Mouse (Mus musculus): ENCODE data around the gene Vcl. TPM values are rescaled to one million over a fixed set of nuclear protein-coding genes. Genes with fewer than 3 reads are reported as not detected.

Gene Vcl
- polyA plus RNA-seq, 1 experiment from 2014 or later = 82.1 TPM

- 16% methylated on average over 8 of the region's 8 CpGs for WGBS
- DNase-seq (ENCODE audit: low spot score) (no peak), ATAC-seq (replicated peaks; ENCODE audit: low FRiP score, low TSS enrichment, low read depth) (no peak)
- H3K27me3 ChIP-seq (replicated peaks; ENCODE audit: control insufficient read depth, insufficient read depth, low read length) = no peaks in the 10 kb centered on the region
- peak overlapping the region; percentile 70 for H3K4me3 ChIP-seq (ENCODE audit: low read depth, low read length)
- peak overlapping the region; percentile 92 for H3K27ac ChIP-seq (ENCODE audit: low read depth)
- no peaks in the 10 kb centered on the region for H3K9me3 ChIP-seq (ENCODE audit: control insufficient read depth, low read length)
- peaks cover 14% of the 10 kb centered on the region for H3K4me1 ChIP-seq (replicated peaks; ENCODE audit: control insufficient read depth, insufficient read depth, low read length)
- peak overlapping the region; percentile 83 for H3K9ac ChIP-seq (ENCODE audit: low read length)
- H3K36me3 ChIP-seq (ENCODE audit: control insufficient read depth, insufficient read depth, low read length) = no peaks in the 10 kb centered on the region
- peak overlapping the region; percentile 83 for H3K4me2 ChIP-seq (ENCODE audit: low read length)
These were observed 1.5 kb downstream of the Vcl start for GRCm38 (mm10) chr14:20930481-20931391.

- Histone ChIP-seq H3K4me1 (replicated peaks; ENCODE audit: control insufficient read depth, insufficient read depth, low read length) (peaks cover 18% of the 10 kb centered on the region), H3K27me3 (replicated peaks; ENCODE audit: control insufficient read depth, insufficient read depth, low read length) (no peaks in the 10 kb centered on the region), H3K9ac (ENCODE audit: low read length) (no peak overlapping the region), H3K4me2 (ENCODE audit: low read length) (no peak overlapping the region), H3K36me3 (ENCODE audit: control insufficient read depth, insufficient read depth, low read length) (no peaks in the 10 kb centered on the region), H3K9me3 (ENCODE audit: control insufficient read depth, low read length) (no peaks in the 10 kb centered on the region), H3K4me3 (ENCODE audit: low read depth, low read length) (no peak overlapping the region), H3K27ac (ENCODE audit: low read depth) (no peak overlapping the region)
- no peak for DNase-seq (ENCODE audit: low spot score)
- no peak for ATAC-seq (replicated peaks; ENCODE audit: low FRiP score, low TSS enrichment, low read depth)
- WGBS = 41% methylated on average over 2 of the region's 2 CpGs
These were observed 9.2 kb downstream of the Vcl start for GRCm38 (mm10) chr14:20938424-20938823.

DNA sequence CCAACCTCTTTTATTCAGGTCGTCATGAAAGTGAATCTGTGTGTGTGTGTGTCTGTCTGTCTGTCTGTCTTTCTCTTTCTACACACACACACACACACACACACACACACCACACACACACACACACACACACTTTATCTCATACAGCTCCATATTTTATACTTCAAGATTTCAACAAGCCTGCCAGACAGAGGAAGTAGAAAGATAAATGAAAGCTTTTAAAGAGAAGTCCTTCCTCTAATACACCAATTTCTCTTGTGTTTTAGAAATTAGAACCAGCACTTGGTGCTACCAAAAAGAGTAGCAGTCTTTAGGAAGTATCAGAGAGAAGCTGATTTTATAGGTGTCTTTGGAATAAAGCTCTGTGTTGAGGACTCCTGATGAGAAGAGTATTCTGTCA, 9.7 kb downstream of the Vcl start:
- ATAC-seq (replicated peaks; ENCODE audit: low FRiP score, low TSS enrichment, low read depth) (no peak), DNase-seq (ENCODE audit: low spot score) (no peak)
- no peaks in the 10 kb centered on the region for H3K36me3 ChIP-seq (ENCODE audit: control insufficient read depth, insufficient read depth, low read length)
- H3K4me3 ChIP-seq (ENCODE audit: low read depth, low read length) = no peak overlapping the region
- H3K4me1 ChIP-seq (replicated peaks; ENCODE audit: control insufficient read depth, insufficient read depth, low read length) = peaks cover 18% of the 10 kb centered on the region
- H3K4me2 ChIP-seq (ENCODE audit: low read length) = no peak overlapping the region
- no peak overlapping the region for H3K9ac ChIP-seq (ENCODE audit: low read length)
- no peaks in the 10 kb centered on the region for H3K27me3 ChIP-seq (replicated peaks; ENCODE audit: control insufficient read depth, insufficient read depth, low read length)
- H3K9me3 ChIP-seq (ENCODE audit: control insufficient read depth, low read length) = no peaks in the 10 kb centered on the region
- H3K27ac ChIP-seq (ENCODE audit: low read depth) = no peak overlapping the region
- 47% methylated on average over 1 of the region's 1 CpGs for WGBS

- no peak overlapping the region for H3K4me2 ChIP-seq (ENCODE audit: low read length)
- no peaks in the 10 kb centered on the region for H3K9me3 ChIP-seq (ENCODE audit: control insufficient read depth, low read length)
- H3K27me3 ChIP-seq (replicated peaks; ENCODE audit: control insufficient read depth, insufficient read depth, low read length) = no peaks in the 10 kb centered on the region
- H3K27ac ChIP-seq (ENCODE audit: low read depth) = no peak overlapping the region
- no peak for ATAC-seq (replicated peaks; ENCODE audit: low FRiP score, low TSS enrichment, low read depth)
- no peak overlapping the region for H3K9ac ChIP-seq (ENCODE audit: low read length)
- H3K4me3 ChIP-seq (ENCODE audit: low read depth, low read length) = no peak overlapping the region
- H3K36me3 ChIP-seq (ENCODE audit: control insufficient read depth, insufficient read depth, low read length) = no peaks in the 10 kb centered on the region
- WGBS = 93% methylated on average over 2 of the region's 2 CpGs
- no peaks in the 10 kb centered on the region; the same call in 1 of the 2 replicates for H3K4me1 ChIP-seq (replicated peaks; ENCODE audit: control insufficient read depth, insufficient read depth, low read length)
- no peak for DNase-seq (ENCODE audit: low spot score)
These were observed 16.1 kb downstream of the Vcl start for GRCm38 (mm10) chr14:20945296-20945695.

GRCm38 (mm10) chr14:20956021-20956420, 26.8 kb downstream of the Vcl start:
- Histone ChIP-seq H3K9me3 (ENCODE audit: control insufficient read depth, low read length) (no peaks in the 10 kb centered on the region), H3K4me1 (replicated peaks; ENCODE audit: control insufficient read depth, insufficient read depth, low read length) (no peaks in the 10 kb centered on the region), H3K36me3 (ENCODE audit: control insufficient read depth, insufficient read depth, low read length) (no peaks in the 10 kb centered on the region), H3K27me3 (replicated peaks; ENCODE audit: control insufficient read depth, insufficient read depth, low read length) (no peaks in the 10 kb centered on the region), H3K4me2 (ENCODE audit: low read length) (no peak overlapping the region), H3K4me3 (ENCODE audit: low read depth, low read length) (no peak overlapping the region), H3K27ac (ENCODE audit: low read depth) (no peak overlapping the region), H3K9ac (ENCODE audit: low read length) (no peak overlapping the region)
- DNase-seq (ENCODE audit: low spot score) = no peak
- ATAC-seq (replicated peaks; ENCODE audit: low FRiP score, low TSS enrichment, low read depth) = no peak

GRCm38 (mm10) chr14:20958971-20959370, 29.8 kb downstream of the Vcl start:
- DNase-seq (ENCODE audit: low spot score) (no peak), ATAC-seq (replicated peaks; ENCODE audit: low FRiP score, low TSS enrichment, low read depth) (no peak)
- no peak overlapping the region for H3K4me3 ChIP-seq (ENCODE audit: low read depth, low read length)
- no peak overlapping the region for H3K4me2 ChIP-seq (ENCODE audit: low read length)
- no peak overlapping the region for H3K9ac ChIP-seq (ENCODE audit: low read length)
- H3K4me1 ChIP-seq (replicated peaks; ENCODE audit: control insufficient read depth, insufficient read depth, low read length) = no peaks in the 10 kb centered on the region
- H3K9me3 ChIP-seq (ENCODE audit: control insufficient read depth, low read length) = no peaks in the 10 kb centered on the region
- no peaks in the 10 kb centered on the region for H3K36me3 ChIP-seq (ENCODE audit: control insufficient read depth, insufficient read depth, low read length)
- H3K27me3 ChIP-seq (replicated peaks; ENCODE audit: control insufficient read depth, insufficient read depth, low read length) = no peaks in the 10 kb centered on the region
- WGBS = 77% methylated on average over 2 of the region's 2 CpGs
- no peak overlapping the region for H3K27ac ChIP-seq (ENCODE audit: low read depth)

DNA sequence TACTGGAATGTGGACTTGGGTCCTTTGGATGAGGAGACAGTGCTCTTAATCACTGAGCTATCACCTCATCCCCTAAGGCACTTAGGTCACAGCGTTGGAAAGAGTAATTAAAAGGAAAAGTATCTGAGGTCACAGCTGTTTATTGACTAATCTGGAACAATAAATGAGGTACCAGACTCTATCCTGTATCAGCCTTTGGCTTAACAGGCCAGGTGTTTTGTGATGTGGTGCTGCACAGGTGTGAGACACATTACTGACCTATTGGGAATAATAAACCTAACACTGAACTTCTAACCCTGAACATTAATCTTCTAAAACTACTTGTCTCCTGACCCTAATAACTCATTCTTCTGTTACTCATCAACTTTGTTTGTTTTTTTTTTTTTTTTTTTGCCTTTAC, 33.3 kb downstream of the Vcl start:
- Histone ChIP-seq H3K9ac (ENCODE audit: low read length) (no peak overlapping the region), H3K4me2 (ENCODE audit: low read length) (no peak overlapping the region), H3K4me1 (replicated peaks; ENCODE audit: control insufficient read depth, insufficient read depth, low read length) (no peaks in the 10 kb centered on the region), H3K4me3 (ENCODE audit: low read depth, low read length) (no peak overlapping the region), H3K9me3 (ENCODE audit: control insufficient read depth, low read length) (no peaks in the 10 kb centered on the region), H3K27ac (ENCODE audit: low read depth) (no peak overlapping the region), H3K36me3 (ENCODE audit: control insufficient read depth, insufficient read depth, low read length) (no peaks in the 10 kb centered on the region), H3K27me3 (replicated peaks; ENCODE audit: control insufficient read depth, insufficient read depth, low read length) (no peaks in the 10 kb centered on the region)
- WGBS = 44% methylated on average over 1 of the region's 1 CpGs
- DNase-seq (ENCODE audit: low spot score) (no peak), ATAC-seq (replicated peaks; ENCODE audit: low FRiP score, low TSS enrichment, low read depth) (no peak)

DNA sequence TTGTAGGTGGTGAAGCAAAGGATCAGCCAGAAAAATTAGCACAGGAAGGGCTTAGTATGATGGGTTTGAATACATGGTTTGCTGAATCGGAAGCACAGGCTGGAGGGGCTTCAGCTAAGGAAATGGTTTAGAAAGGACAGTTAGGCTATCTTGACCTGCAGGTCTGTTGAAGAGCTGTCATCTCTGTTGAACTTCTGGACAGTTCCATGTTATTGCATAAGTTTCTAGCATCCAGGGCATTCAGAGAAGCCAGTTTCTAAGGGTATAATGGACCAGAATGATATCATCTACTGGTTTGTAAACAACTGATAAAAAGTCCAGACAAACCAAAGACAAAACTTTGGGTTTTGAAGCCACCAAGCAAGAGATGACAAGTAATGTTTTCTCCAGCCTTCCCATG, 33.7 kb downstream of the Vcl start:
- no peak overlapping the region for H3K9ac ChIP-seq (ENCODE audit: low read length)
- no peaks in the 10 kb centered on the region for H3K9me3 ChIP-seq (ENCODE audit: control insufficient read depth, low read length)
- no peak overlapping the region for H3K4me3 ChIP-seq (ENCODE audit: low read depth, low read length)
- H3K27me3 ChIP-seq (replicated peaks; ENCODE audit: control insufficient read depth, insufficient read depth, low read length) = no peaks in the 10 kb centered on the region
- no peak overlapping the region for H3K27ac ChIP-seq (ENCODE audit: low read depth)
- DNase-seq (ENCODE audit: low spot score) (no peak), ATAC-seq (replicated peaks; ENCODE audit: low FRiP score, low TSS enrichment, low read depth) (no peak)
- whole genome bisulfite sequencing = 88% methylated on average over 1 of the region's 1 CpGs
- H3K4me1 ChIP-seq (replicated peaks; ENCODE audit: control insufficient read depth, insufficient read depth, low read length) = no peaks in the 10 kb centered on the region
- no peaks in the 10 kb centered on the region for H3K36me3 ChIP-seq (ENCODE audit: control insufficient read depth, insufficient read depth, low read length)
- no peak overlapping the region for H3K4me2 ChIP-seq (ENCODE audit: low read length)

DNA sequence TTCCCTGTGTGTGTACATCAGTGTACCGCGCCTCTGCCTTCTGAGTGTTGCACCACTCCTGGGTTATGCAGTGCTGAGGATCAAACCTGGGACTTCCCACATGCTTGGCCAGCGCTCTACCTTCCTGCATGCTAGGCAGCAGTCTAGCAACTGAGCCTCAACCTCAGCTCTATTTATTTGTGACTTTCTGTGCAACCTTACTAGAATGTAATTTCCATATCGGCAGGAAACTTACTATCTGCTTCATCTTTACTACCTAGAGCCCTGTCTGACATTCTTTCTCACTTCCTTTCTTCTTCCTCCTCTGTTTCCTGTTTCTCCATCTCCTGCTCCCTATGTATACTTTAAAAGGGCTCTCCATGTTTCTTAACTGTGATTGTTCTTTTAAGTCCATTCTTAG, 34.7 kb downstream of the Vcl start:
- ATAC-seq (replicated peaks; ENCODE audit: low FRiP score, low TSS enrichment, low read depth) (no peak), DNase-seq (ENCODE audit: low spot score) (no peak)
- Histone ChIP-seq H3K4me3 (ENCODE audit: low read depth, low read length) (no peak overlapping the region), H3K27me3 (replicated peaks; ENCODE audit: control insufficient read depth, insufficient read depth, low read length) (no peaks in the 10 kb centered on the region), H3K4me2 (ENCODE audit: low read length) (no peak overlapping the region), H3K9me3 (ENCODE audit: control insufficient read depth, low read length) (no peaks in the 10 kb centered on the region), H3K36me3 (ENCODE audit: control insufficient read depth, insufficient read depth, low read length) (no peaks in the 10 kb centered on the region), H3K9ac (ENCODE audit: low read length) (no peak overlapping the region), H3K4me1 (replicated peaks; ENCODE audit: control insufficient read depth, insufficient read depth, low read length) (no peaks in the 10 kb centered on the region), H3K27ac (ENCODE audit: low read depth) (no peak overlapping the region)
- 87% methylated on average over 4 of the region's 4 CpGs for WGBS
